Mouse (Mus musculus) MEL (cell line): ENCODE results near the gene Ddx54. TPM values are rescaled to one million over a fixed set of nuclear protein-coding genes. Genes with fewer than 3 reads are reported as not detected.

Source experiments
- DNase-seq: peaks from one replicate; pipeline ENCODE4 v3.0.0; 2011; ENCODE audit warnings: low read depth, low spot score
- H3K27ac ChIP-seq: 2 replicates; pipeline ENCODE4 v1.5.1; 2012; ENCODE audit warnings: low read depth, mild to moderate bottlenecking, control low read depth, low read length, moderate library complexity; ENCODE audit not compliant: control insufficient read depth
- H3K27me3 ChIP-seq, 2 experiments: fragments of 150-350 bp in 1 of 2; sonication (generic) in 1 of 2; 2 replicates each; pipeline ENCODE4 v1.6.1; 2012; ENCODE audit warnings: low read length in 2 of 2, mild to moderate bottlenecking in 2 of 2, improper control_type of control experiment in 1 of 2, moderate library complexity in 1 of 2; ENCODE audit not compliant: insufficient read depth in 2 of 2, control insufficient read depth in 1 of 2
- H3K36me3 ChIP-seq, 2 experiments: 2 replicates each; pipeline ENCODE4 v1.6.1; 2012 to 2014; ENCODE audit warnings: low read length in 2 of 2, improper control_type of control experiment in 1 of 2, inconsistent platforms in 1 of 2, mild to moderate bottlenecking in 1 of 2; ENCODE audit not compliant: insufficient read depth in 2 of 2, control insufficient read depth in 1 of 2
- H3K4me1 ChIP-seq, 2 experiments: fragments of 150-350 bp in 1 of 2; sonication (generic) in 1 of 2; 2 replicates each; pipeline ENCODE4 v1.6.1; 2012; ENCODE audit warnings: low read length in 2 of 2, improper control_type of control experiment in 1 of 2, mild to moderate bottlenecking in 1 of 2; ENCODE audit not compliant: insufficient read depth in 2 of 2, control insufficient read depth in 1 of 2
- H3K4me3 ChIP-seq, 2 experiments: fragments of 150-350 bp in 1 of 2; sonication (generic) in 1 of 2; 2 replicates each; pipeline ENCODE4 v1.5.1; 2012; ENCODE audit warnings: low read depth in 2 of 2, low read length in 2 of 2, mild to moderate bottlenecking in 2 of 2, moderate library complexity in 2 of 2, control low read depth in 1 of 2, improper control_type of control experiment in 1 of 2; ENCODE audit not compliant: control insufficient read depth in 1 of 2, insufficient read depth in 1 of 2
- H3K79me2 ChIP-seq: 2 replicates; pipeline ENCODE4 v1.6.1; 2012; ENCODE audit warnings: mild to moderate bottlenecking, low read length, moderate library complexity; ENCODE audit not compliant: control insufficient read depth, poor library complexity, insufficient read depth
- H3K9ac ChIP-seq: 2 replicates; pipeline ENCODE4 v1.6.1; 2012; ENCODE audit warnings: low read depth, mild to moderate bottlenecking, control low read depth, low read length, moderate library complexity; ENCODE audit not compliant: control insufficient read depth, poor library complexity, severe bottlenecking
- H3K9me3 ChIP-seq: fragments of 150-350 bp; sonication (generic); replicated peaks from 2 replicates; pipeline ENCODE4 v1.6.1; 2012; ENCODE audit warnings: mild to moderate bottlenecking, low read length, improper control_type of control experiment, moderate library complexity; ENCODE audit not compliant: insufficient read depth
- GABPA ChIP-seq: IDR thresholded peaks from 2 replicates; pipeline ENCODE4 v1.6.1; 2012; ENCODE audit warnings: low read depth, mild to moderate bottlenecking, inconsistent platforms, low read length, improper control_type of control experiment, moderate library complexity
- GATA1 ChIP-seq: IDR thresholded peaks from 2 replicates; pipeline ENCODE4 v1.6.1; 2011; ENCODE audit warnings: low read depth, low read length, improper control_type of control experiment
- HCFC1 ChIP-seq: IDR thresholded peaks from 2 replicates; pipeline ENCODE4 v1.6.1; 2012; ENCODE audit warnings: low read depth, mild to moderate bottlenecking, inconsistent platforms, low read length, improper control_type of control experiment, moderate library complexity
- JUND ChIP-seq: IDR thresholded peaks from 2 replicates; pipeline ENCODE4 v1.6.1; 2011; ENCODE audit warnings: low read depth, mild to moderate bottlenecking, improper control_type of control experiment, low read length
- MEF2A ChIP-seq: IDR thresholded peaks from 2 replicates; pipeline ENCODE4 v1.6.1; 2014; ENCODE audit warnings: low read depth, mild to moderate bottlenecking, inconsistent platforms, low read length, improper control_type of control experiment; ENCODE audit not compliant: poor library complexity, insufficient replicate concordance, severe bottlenecking; ENCODE audit errors: extremely low read depth
- MYB ChIP-seq: IDR thresholded peaks from 2 replicates; pipeline ENCODE4 v1.6.1; 2011; ENCODE audit warnings: mild to moderate bottlenecking, low read depth, low read length, improper control_type of control experiment
- MYC ChIP-seq: IDR thresholded peaks from 2 replicates; pipeline ENCODE4 v1.6.1; 2011; ENCODE audit warnings: low read depth, mild to moderate bottlenecking, low read length, improper control_type of control experiment, moderate library complexity
- NELFE ChIP-seq: IDR thresholded peaks from 2 replicates; pipeline ENCODE4 v1.6.1; 2011; ENCODE audit warnings: low read depth, low read length, improper control_type of control experiment
- POLR2A ChIP-seq, 2 experiments: IDR thresholded peaks; 2 replicates each; pipeline ENCODE4 v1.6.1; 2011 to 2012; ENCODE audit warnings: low read length in 2 of 2, mild to moderate bottlenecking in 2 of 2, control low read depth in 1 of 2, improper control_type of control experiment in 1 of 2, low read depth in 1 of 2, moderate library complexity in 1 of 2; ENCODE audit not compliant: control insufficient read depth in 1 of 2, insufficient read depth in 1 of 2, poor library complexity in 1 of 2
- POLR2AphosphoS2 ChIP-seq: IDR thresholded peaks from 2 replicates; pipeline ENCODE4 v1.6.1; 2011; ENCODE audit warnings: low read length, improper control_type of control experiment
- POLR2AphosphoS5 ChIP-seq: IDR thresholded peaks from 2 replicates; pipeline ENCODE4 v1.6.1; 2012; ENCODE audit warnings: low read depth, borderline replicate concordance, mild to moderate bottlenecking, inconsistent platforms, low read length, moderate library complexity, mixed read lengths
- RAD21 ChIP-seq: IDR thresholded peaks from 2 replicates; pipeline ENCODE4 v1.6.1; 2011; ENCODE audit warnings: mild to moderate bottlenecking, low read depth, low read length, improper control_type of control experiment
- UBTF ChIP-seq: IDR thresholded peaks from 2 replicates; pipeline ENCODE4 v1.6.1; 2012; ENCODE audit warnings: low read depth, mild to moderate bottlenecking, inconsistent platforms, low read length, improper control_type of control experiment, moderate library complexity, borderline replicate concordance; ENCODE audit not compliant: insufficient read depth
- USF2 ChIP-seq, 2 experiments: IDR thresholded peaks; 2 replicates each; pipeline ENCODE4 v1.6.1; 2011 to 2012; ENCODE audit warnings: improper control_type of control experiment in 2 of 2, low read length in 2 of 2, borderline replicate concordance in 1 of 2, inconsistent platforms in 1 of 2, low read depth in 1 of 2, mild to moderate bottlenecking in 1 of 2; ENCODE audit not compliant: insufficient read depth in 1 of 2
- ZMIZ1 ChIP-seq: IDR thresholded peaks from 2 replicates; pipeline ENCODE4 v1.6.1; 2012; ENCODE audit warnings: low read depth, mild to moderate bottlenecking, inconsistent platforms, low read length, improper control_type of control experiment, moderate library complexity
- ZNF384 ChIP-seq: IDR thresholded peaks from 2 replicates; pipeline ENCODE4 v1.6.1; 2012; ENCODE audit warnings: low read depth, mild to moderate bottlenecking, inconsistent platforms, low read length, improper control_type of control experiment
- polyA plus RNA-seq, 2 experiments: library from polyadenylated mRNA; stranded (reverse) in 1 of 2; unstranded in 1 of 2; fragments of >175 nt in 1 of 2; fragments of >200 nt in 1 of 2; gene quantifications; 2 replicates each; pipeline versions ENCODE4 v1.2.1 to v1.2.4; 2012; ENCODE audit warnings: low replicate concordance in 2 of 2, low read depth in 1 of 2; ENCODE audit not compliant: insufficient read length in 2 of 2, insufficient read depth in 1 of 2, missing spikeins in 1 of 2
- total RNA-seq: library from RNA; depleted of rRNA; stranded (reverse); fragments of 300-350 nt; gene quantifications from 2 replicates; pipeline ENCODE4 v1.2.3, GENCODE M21; 2012

Ddx54 gene
- total and polyA plus RNA-seq, 3 experiments: 73.8 to 99.9 TPM; not detected in 1

DNA sequence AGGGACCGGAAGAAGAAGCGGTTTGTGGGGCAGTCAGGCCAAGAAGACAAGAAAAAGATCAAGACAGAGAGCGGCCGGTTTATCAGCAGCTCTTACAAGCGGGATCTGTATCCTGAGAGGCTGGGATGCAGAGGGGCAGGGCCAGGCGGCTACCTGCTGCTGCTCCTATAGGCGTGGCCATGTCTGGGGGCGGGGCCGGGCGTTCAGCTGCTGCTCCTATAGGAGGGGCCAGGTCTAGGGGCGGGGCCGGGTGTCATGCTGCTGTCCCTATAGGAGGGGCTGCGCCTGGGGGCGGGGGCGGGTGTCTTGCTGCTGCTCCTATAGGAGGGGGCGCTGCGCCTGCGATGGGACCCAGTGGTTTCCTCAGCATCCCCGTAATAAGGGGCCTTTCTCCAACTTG, 13.9 kb downstream of the Ddx54 start:
- no peak overlapping the region for H3K4me3 ChIP-seq
- peaks cover 6 to 8% of the 10 kb centered on the region in 2 experiments for H3K36me3 ChIP-seq
- peak; percentile 65 for DNase-seq
- H3K9me3 ChIP-seq: no peaks in the 10 kb centered on the region
- H3K27me3 ChIP-seq: no peaks in the 10 kb centered on the region
- no peaks in the 10 kb centered on the region for H3K79me2 ChIP-seq
- no peak overlapping the region for H3K9ac ChIP-seq
- no peak overlapping the region for H3K27ac ChIP-seq
- H3K4me1 ChIP-seq: peaks cover 0 to 11% of the 10 kb centered on the region in 2 experiments; a peak in 2 of 4 replicates
- TF ChIP-seq NELFE: no peak
- TF ChIP-seq MYB: no peak
- no peak for TF ChIP-seq GATA1
- TF ChIP-seq ZNF384: no peak
- no peak for TF ChIP-seq MYC
- TF ChIP-seq JUND: no peak
- no peak for TF ChIP-seq MEF2A

DNA sequence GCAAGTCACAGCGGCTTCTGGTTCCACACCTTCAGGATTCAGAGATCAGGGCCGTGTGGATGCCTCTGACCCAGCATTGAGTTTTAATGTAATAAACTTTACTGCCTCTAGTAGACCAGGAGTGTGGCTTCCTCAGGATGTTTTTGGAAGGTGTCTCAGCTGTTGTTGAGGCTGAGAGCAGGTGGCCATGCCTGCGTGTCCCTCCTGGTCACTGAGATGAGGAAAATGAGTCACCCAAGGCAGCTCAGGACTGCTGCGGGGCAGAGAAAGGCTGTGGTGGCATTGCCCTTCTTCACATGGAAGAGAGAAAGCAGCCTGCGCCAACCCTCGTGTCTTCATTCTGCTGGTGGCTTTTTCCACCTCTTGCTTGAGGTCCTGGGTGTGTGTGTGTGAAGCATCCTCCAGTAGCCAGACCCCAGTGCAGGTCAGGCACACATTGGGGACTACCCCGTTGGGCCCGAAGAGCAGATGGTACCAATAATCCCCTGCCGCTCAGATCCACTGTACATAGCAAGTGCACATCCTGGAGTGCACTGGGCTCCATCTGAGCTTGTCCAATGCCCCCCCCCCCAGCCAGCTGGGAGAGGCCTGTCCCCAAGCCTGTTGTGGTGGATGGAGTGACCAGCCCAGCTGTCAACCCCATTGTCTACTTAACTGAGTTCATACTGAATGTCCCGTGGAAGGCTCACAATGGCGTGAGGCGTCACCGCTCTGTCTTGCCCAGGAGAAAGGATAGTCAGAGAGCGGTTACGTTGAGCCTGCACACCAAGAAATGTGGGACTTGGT, 15.2 kb downstream of the Ddx54 start:
- peaks cover 3 to 8% of the 10 kb centered on the region in 2 experiments for H3K36me3 ChIP-seq

DNA sequence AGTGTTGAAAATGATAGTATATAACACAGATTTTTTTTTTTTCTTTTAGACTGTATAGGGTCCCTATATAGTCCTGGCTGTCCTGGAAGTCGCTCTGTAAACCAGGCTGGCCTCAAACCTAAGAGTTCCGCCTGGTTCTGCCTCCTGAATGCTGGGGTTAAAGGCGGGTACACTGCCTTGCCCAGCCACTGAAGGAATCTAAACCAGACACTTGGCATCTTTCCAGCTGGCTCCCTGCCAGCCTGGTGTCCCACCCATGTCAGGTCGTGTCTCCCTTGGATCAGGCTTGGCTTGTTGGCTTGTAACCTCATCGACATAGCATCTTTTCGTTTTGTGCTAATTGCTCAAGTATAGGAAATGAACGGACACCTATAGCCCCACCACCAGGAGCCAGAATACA, 16.1 kb downstream of the Ddx54 start:
- TF ChIP-seq MYB: no peak
- TF ChIP-seq UBTF: no peak
- no peak for TF ChIP-seq HCFC1
- no peak for TF ChIP-seq GABPA
- TF ChIP-seq POLR2AphosphoS5: no peak
- TF ChIP-seq RAD21: no peak
- TF ChIP-seq NELFE: no peak
- TF ChIP-seq ZMIZ1: no peak
- TF ChIP-seq POLR2AphosphoS2: no peak; the same call in 1 of the 2 replicates
- TF ChIP-seq POLR2A (IDR thresholded peaks at IDR 0.05; ENCODE audit: control insufficient read depth in 1 of 2, insufficient read depth in 1 of 2, low read depth in 1 of 2, low read length in 2 of 2, poor library complexity in 1 of 2): no peak
- TF ChIP-seq, all 39 proteins: peak for 0
- Histone ChIP-seq H3K27ac (no peak overlapping the region), H3K27me3 (no peaks in the 10 kb centered on the region), H3K4me3 (no peak overlapping the region), H3K36me3 (peaks cover 3 to 8% of the 10 kb centered on the region in 2 experiments), H3K4me1 (peaks cover 0 to 11% of the 10 kb centered on the region in 2 experiments; a peak in 2 of 4 replicates), H3K79me2 (no peaks in the 10 kb centered on the region), H3K9ac (no peak overlapping the region), H3K9me3 (no peaks in the 10 kb centered on the region)
- DNase-seq: peak; percentile 66

More for the DNA sequence above, 15.2 kb downstream of the Ddx54 start:
- H3K9ac ChIP-seq: no peak overlapping the region
- H3K27ac ChIP-seq: no peak overlapping the region
- no peak overlapping the region for H3K4me3 ChIP-seq
- no peaks in the 10 kb centered on the region for H3K79me2 ChIP-seq
- no peak for DNase-seq
- no peaks in the 10 kb centered on the region for H3K27me3 ChIP-seq
- TF ChIP-seq USF2 (IDR thresholded peaks at IDR 0.05; ENCODE audit: borderline replicate concordance in 1 of 2, insufficient read depth in 1 of 2, low read depth in 1 of 2, low read length in 2 of 2): no peak
- H3K4me1 ChIP-seq: peaks cover 0 to 11% of the 10 kb centered on the region in 2 experiments; a peak in 2 of 4 replicates
- H3K9me3 ChIP-seq: no peaks in the 10 kb centered on the region
